Mouse (Mus musculus): ENCODE measurements around the gene Cby3.

Gene Cby3

DNA sequence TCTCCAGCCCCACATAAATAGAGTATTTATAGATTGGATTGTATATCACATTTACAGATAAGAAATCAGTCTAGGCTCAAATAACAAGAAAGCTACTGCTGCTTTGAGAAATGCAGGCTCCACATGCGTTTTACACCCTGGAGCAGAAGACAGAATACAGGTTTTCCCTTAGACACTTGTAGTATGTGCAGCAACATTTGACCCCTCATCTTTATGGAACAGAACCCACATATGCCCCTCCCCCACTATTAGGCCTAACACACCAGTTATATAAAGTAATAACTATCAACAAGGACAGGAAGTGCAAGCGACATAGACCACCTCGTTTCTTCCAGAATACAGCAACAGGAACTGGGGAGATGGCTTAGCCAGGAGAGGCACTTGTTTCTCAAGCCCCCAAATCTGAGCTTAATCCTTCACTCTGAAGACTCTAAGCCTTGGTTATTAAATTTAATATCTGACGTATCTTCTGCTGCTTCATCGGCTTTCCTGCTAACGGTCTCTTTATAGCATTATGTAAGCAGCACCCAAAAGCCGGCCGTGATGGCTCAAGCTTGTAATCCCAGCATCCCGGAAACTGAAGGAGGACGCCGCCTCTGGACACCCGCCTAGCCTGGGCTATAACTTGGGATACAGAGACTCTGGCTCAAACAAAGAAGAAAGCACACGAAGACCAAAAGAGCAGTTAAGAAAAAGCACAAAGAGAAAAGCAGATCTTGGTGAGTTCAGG is 20.2 kb downstream of the Cby3 start:
- ChIA-PET POLR2A (interaction anchor here in 2 of 4 experiments (0.7 to 5.4 kb wide), 10 partner anchors 8 to 199 kb away, joined by 3 to 48 read pairs (median 4); partner anchors contain the start of genes Canx (in 1 of the 2) and Mrnip (in 1 of the 2)), CTCF (no interaction called here)

DNA sequence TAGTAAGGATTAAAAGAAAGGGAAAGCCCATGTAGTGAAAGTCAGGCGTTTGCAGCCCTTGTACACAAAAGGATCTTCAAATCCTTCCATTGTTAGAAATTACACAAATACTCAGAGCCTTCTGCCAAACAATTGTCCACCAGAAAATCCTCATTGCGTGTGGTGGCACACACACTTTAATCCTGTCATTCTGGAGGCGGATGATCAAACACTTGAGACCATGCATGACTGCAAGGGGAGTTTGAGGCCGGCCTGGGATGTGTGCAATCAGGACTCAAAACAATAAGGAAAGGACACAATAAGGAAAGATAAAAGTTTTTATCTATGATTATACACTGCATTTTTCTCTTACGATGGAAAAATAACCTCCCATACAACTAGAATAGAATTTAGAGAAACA is 21.2 kb downstream of the Cby3 start:
- CTCF ChIA-PET, result no interaction called here
- POLR2A ChIA-PET, result interaction anchor here in 2 of 4 experiments (0.9 to 3.9 kb wide), 12 partner anchors 13 to 200 kb away, joined by 4 to 84 read pairs (median 27); partner anchors contain the start of genes Mgat4b (in 2 of the 2), Sqstm1 (in 2 of the 2), Maml1 (in 1 of the 2) and Mrnip (in 1 of the 2)

GRCm38 (mm10) chr11:50376156-50376790 is 22.0 kb downstream of the Cby3 start:
- ChIA-PET POLR2A (interaction anchor here (0.7 to 8.9 kb wide), 64 partner anchors 7 to 577 kb away, joined by 3 to 244 read pairs (median 10); partner anchors contain the start of genes Canx (in 3 of the 4), Mrnip (in 3 of the 4), Cby3 (in 2 of the 4) and Maml1 (in 2 of the 4)), CTCF (interaction anchor here in 2 of 4 experiments (1.3 to 1.4 kb wide), 2 partner anchors 16 to 215 kb away, joined by 4 to 7 read pairs; no protein-coding TSS in a partner anchor)

DNA sequence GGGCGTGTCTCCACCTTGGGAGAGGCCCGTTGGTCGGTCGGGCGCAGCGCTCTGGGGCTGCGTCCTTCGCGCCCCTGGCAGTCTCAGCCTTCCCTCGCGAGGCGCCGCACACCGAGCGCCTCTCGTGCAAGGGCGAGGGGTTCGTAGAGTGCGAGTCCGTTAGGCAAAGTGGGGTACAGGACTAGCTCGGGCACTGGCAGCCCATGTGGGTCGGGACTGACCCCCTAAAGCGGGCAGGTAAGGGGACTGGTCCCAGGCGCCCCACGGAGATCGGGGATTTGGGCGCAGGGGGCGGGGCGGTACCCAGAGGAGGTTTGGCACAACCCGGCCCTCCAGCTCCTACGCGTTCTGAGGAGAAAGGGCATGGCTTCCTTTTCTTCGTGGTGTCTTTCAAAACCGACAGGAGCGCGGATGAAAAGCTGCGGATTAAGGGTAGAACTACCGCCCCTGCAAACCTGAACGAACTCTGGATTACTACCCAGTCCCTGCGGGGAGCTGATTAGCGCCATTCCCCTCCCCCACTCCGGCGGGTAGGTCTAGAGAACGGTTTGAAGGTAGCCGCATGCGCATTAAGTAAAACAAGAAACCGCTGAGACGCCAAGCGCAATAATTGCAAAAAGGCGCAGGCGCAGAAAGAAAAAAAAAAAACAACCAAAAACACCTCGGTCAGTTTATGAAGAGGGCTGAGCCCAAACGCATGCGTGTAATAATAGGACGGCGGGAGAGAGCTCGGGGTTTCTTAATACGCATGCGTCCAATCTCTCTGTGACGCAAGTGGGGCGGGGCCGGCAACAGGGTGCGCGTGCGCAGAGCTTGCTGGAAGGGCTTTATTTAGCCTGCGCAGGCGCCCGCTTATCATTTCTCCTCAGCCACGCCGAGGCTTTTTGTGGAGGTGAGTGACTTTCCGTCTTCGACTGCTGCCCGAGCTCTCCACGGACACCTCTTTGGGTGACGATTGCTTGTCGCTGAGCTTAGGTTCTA is 22.9 kb downstream of the Cby3 start, which contains the start of gene Hnrnph1:
Hnrnph1 (plus strand) TSS at position 80 of the 981 bp plus-strand sequence.
- POLR2A ChIA-PET, result interaction anchor here (0.5 to 8.9 kb wide), 205 partner anchors 8 to 1659 kb away, joined by 3 to 244 read pairs (median 5); partner anchors contain the start of genes Maml1 (in 4 of the 4), Rufy1 (in 4 of the 4), Canx (in 3 of the 4) and Mgat4b (in 3 of the 4)
- CTCF ChIA-PET, result interaction anchor here (0.6 to 1.4 kb wide), 20 partner anchors 9 to 534 kb away, joined by 3 to 10 read pairs (median 4); partner anchors contain the start of gene Cby3 (in 1 of the 4)

- POLR2A ChIA-PET, result interaction anchor here (0.6 to 8.9 kb wide), 203 partner anchors 7 to 1606 kb away, joined by 3 to 244 read pairs (median 5); partner anchors contain the start of genes Maml1 (in 4 of the 4), Rufy1 (in 4 of the 4), Canx (in 3 of the 4) and Mgat4b (in 3 of the 4)
- CTCF ChIA-PET, result interaction anchor here (0.6 to 1.4 kb wide), 22 partner anchors 9 to 1503 kb away, joined by 3 to 10 read pairs (median 4); partner anchors contain the start of gene Cby3 (in 1 of the 4)
Observed at GRCm38 (mm10) chr11:50377892-50378684, 23.8 kb downstream of the Cby3 start.

DNA sequence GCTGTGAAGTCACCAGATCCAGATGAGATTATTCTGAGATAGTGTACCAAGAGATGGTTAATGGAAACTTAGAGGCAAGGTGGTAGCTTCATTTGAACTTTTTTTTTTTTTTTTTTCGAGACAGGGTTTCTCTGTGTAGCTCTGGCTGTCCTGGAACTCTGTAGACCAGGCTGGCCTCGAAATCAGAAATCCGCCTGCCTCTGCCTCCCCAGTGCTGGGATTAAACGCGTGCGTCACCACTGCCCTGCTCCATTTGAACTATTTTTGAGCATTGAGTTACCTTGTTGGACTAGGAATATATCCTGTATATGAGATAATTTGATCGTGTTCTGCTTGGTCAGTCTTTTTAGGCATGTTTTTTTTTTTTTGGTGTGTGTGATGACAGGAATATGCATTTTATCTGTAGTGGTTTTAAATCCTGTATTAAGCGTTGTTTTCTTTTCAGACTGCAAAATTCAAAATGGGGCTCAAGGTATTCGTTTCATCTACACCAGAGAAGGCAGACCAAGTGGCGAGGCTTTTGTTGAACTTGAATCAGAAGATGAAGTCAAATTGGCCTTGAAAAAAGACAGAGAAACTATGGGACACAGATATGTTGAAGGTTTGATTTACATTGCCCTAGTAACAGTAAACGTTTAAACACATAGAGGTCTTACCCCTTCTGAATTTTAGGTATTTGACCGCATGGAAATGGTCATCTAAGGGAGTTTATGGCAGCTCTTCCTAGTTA is 24.9 kb downstream of the Cby3 start:
- CTCF ChIA-PET, result interaction anchor here (0.6 to 1.2 kb wide), 8 partner anchors 12 to 1501 kb away, joined by 3 to 8 read pairs (median 3); no protein-coding TSS in a partner anchor

GRCm38 (mm10) chr11:50381311-50381710 is 27.0 kb downstream of the Cby3 start:
- CTCF ChIA-PET, result no interaction called here
- POLR2A ChIA-PET, result interaction anchor here in 3 of 4 experiments (0.5 to 8.9 kb wide), 13 partner anchors 8 to 171 kb away, joined by 3 to 244 read pairs (median 11); partner anchors contain the start of genes Maml1 (in 2 of the 3), Canx (in 1 of the 3), Mgat4b (in 1 of the 3) and Sqstm1 (in 1 of the 3)

More for the DNA sequence above, 24.9 kb downstream of the Cby3 start:
- POLR2A ChIA-PET, result interaction anchor here (0.6 to 8.9 kb wide), 44 partner anchors 7 to 533 kb away, joined by 3 to 244 read pairs (median 8); partner anchors contain the start of genes Canx (in 3 of the 4), Maml1 (in 2 of the 4), Mgat4b (in 2 of the 4) and Sqstm1 (in 2 of the 4)

DNA sequence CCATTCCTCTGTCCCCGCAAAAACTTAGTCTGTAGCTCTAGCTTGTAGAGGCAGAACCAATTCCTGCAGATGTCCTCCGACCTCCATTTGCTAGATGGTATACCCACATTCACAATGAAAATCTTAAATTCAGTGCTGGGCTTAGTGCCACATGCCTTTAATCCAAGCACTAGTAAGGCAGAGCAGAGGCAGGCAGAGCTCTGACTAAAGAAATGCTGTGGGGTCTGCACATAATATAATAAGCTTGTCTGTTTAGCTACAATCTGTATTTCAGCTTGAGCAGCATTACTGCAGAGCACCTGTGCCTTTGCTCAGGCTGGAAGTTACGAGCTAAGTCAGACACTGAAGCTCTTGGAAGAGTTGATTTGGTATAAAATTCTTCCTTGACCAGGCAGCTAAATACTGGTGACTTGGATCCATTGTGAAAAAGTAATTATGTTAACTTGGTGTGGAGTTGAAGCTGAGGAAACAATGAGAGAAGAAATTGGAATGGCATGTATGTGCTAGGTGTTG is 33.0 kb downstream of the Cby3 start:
- CTCF ChIA-PET, result interaction anchor here in 2 of 4 experiments (1.2 to 2.0 kb wide), 2 partner anchors 10 kb away, joined by 4 read pairs; partner anchors contain the start of gene Hnrnph1 (in 1 of the 2)
- POLR2A ChIA-PET, result interaction anchor here (0.5 to 11.1 kb wide), 32 partner anchors 6 to 423 kb away, joined by 3 to 244 read pairs (median 5); partner anchors contain the start of genes Hnrnph1 (in 4 of the 4), Cby3 (in 1 of the 4), Maml1 (in 1 of the 4) and Rufy1 (in 1 of the 4)

GRCm38 (mm10) chr11:50387697-50388096 is 33.4 kb downstream of the Cby3 start:
- CTCF ChIA-PET, result interaction anchor here in 2 of 4 experiments (1.2 to 2.0 kb wide), 2 partner anchors 10 kb away, joined by 4 read pairs; partner anchors contain the start of gene Hnrnph1 (in 1 of the 2)
- POLR2A ChIA-PET, result interaction anchor here (0.8 to 11.1 kb wide), 28 partner anchors 7 to 188 kb away, joined by 3 to 244 read pairs (median 5); partner anchors contain the start of genes Hnrnph1 (in 4 of the 4), Cby3 (in 1 of the 4), Maml1 (in 1 of the 4) and Rufy1 (in 1 of the 4)

- ChIA-PET CTCF (interaction anchor here in 2 of 4 experiments (0.7 to 1.0 kb wide), 2 partner anchors 18 to 348 kb away, joined by 3 read pairs; no protein-coding TSS in a partner anchor), POLR2A (interaction anchor here (0.6 to 11.1 kb wide), 20 partner anchors 8 to 96 kb away, joined by 3 to 244 read pairs (median 5); partner anchors contain the start of genes Hnrnph1 (in 4 of the 4), Cby3 (in 1 of the 4), Maml1 (in 1 of the 4) and Rufy1 (in 1 of the 4))
Observed at GRCm38 (mm10) chr11:50388217-50388929, 34.1 kb downstream of the Cby3 start.

DNA sequence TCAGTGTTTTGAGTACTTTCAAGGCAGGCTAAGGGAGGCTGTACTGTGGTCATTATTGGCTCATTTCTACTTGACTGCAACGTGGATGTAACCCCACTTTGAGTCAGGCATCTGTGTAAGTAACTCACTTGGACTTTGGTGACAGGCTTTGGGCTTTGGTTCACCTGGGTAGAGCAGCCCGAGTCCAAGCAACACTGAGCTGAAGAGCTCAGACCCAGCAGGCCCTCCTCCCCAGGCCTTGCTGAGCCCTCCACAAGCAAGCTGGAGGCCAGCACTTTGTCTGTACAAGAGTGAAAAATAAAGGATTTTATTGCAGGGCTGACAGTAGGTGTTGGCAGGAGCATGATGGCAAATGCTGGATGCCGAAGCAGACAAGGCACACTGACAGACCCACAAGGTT is 34.7 kb downstream of the Cby3 start:
- ChIA-PET POLR2A (interaction anchor here (0.6 to 11.1 kb wide), 19 partner anchors 8 to 97 kb away, joined by 3 to 244 read pairs (median 5); partner anchors contain the start of genes Hnrnph1 (in 4 of the 4) and Maml1 (in 1 of the 4)), CTCF (interaction anchor here in 2 of 4 experiments (0.7 to 1.0 kb wide), 2 partner anchors 18 to 349 kb away, joined by 3 read pairs; no protein-coding TSS in a partner anchor)

DNA sequence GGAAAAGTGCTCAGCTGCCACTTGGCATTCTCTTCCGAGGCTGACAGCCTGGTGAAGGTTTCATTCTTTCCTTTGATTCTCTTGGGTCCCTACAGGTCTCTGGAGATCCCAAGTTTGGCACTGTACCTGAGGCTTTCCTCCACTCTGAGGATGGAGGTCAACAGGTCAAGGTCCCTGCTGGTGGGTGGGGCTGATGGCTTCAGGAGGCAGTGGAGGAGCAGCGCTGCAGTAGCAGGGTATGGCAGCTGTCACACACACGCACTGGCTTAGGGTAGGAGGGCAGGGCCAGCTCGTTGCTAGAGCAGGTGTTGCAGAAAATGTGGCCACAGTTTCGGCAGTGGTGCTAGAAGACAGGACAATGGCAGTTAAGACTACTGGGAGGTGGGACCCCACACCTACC is 35.4 kb downstream of the Cby3 start:
- CTCF ChIA-PET, result interaction anchor here in 1 of 4 experiments (0.5 to 1.0 kb wide), 2 partner anchors 19 to 1357 kb away, joined by 3 read pairs; no protein-coding TSS in a partner anchor
- POLR2A ChIA-PET, result interaction anchor here (0.5 to 11.1 kb wide), 15 partner anchors 8 to 436 kb away, joined by 3 to 244 read pairs (median 5); partner anchors contain the start of gene Hnrnph1 (in 4 of the 4)

- ChIA-PET POLR2A (interaction anchor here (0.5 to 11.1 kb wide), 45 partner anchors 10 to 1258 kb away, joined by 3 to 244 read pairs (median 4); partner anchors contain the start of genes Hnrnph1 (in 3 of the 4), Maml1 (in 2 of the 4), Mgat4b (in 2 of the 4) and Rufy1 (in 2 of the 4)), CTCF (interaction anchor here in 3 of 4 experiments (0.5 to 1.8 kb wide), 12 partner anchors 13 to 302 kb away, joined by 3 to 10 read pairs (median 4); partner anchors contain the start of genes Hnrnph1 (in 2 of the 3) and Maml1 (in 1 of the 3))
Observed at GRCm38 (mm10) chr11:50391272-50391960, 37.2 kb downstream of the Cby3 start.
